ENCODE assay signal across 9 mouse cellular contexts in the genomic region with DNA sequence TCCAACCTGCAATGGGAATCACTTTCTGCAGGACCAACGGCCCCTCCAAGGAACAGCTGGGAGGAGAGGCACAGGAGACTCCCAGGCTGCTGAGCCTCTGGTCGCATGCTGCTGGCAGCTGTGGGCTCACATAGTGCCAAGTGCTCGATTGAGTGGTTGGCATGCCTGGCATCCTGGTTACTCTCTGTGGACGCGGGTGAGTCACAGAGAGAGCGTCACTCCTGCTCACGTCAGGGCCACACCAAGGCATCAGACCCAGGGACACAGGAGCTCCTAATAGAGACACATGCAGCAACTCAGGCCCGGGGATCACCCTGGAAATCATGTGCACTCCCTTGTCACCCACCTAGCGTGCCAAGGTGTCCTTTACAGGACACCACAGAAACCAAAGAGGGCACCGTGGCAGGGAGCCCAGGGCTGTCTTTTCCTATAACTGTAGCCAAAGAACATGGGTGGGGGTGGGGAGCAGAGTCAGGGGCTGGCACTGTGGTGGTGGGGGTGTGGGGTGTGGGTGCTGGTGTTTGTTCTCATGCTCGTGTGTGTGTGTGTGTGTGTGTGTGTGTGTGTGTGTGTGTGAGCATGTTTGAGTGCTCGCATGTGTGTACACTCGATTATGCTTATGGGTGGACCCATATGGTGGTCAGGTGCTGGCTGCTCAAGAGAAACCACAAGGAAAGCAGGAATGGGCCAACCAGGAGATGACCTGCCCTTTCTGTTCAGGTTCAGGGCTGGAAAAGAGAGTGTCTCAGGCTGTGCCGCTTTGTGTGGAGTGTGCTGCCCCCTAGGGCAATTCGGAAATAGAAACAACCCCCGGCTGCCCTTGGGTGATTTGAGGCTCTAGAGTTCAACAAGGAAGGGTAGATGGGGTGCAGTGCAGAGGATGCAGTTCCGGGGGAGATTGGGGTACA.
DNase-seq lines count a peak whose midpoint lies in the region; ATAC-seq lines count a peak whose summit lies in the region.
"Had no signal": no experiment of that assay in that cellular context is flagged by ENCODE, and none has a peak within 500 bp of the region (broad histone marks: within the 10 kb centered on the region; RNA-seq: fewer than 3 reads in every experiment).

No protein-coding gene starts in this region.

- H3K9ac ChIP-seq in lung, embryonic 16.5 days (ENCODE audit: low read length), result no peak overlapping the region

- no peak overlapping the region for H3K4me2 ChIP-seq in lung, embryonic 16.5 days (ENCODE audit: low read depth, low read length)

- H3K36me3 ChIP-seq in heart, embryonic 10.5 days, result no peaks in the 10 kb centered on the region
- H3K36me3 ChIP-seq in lung, embryonic 16.5 days (ENCODE audit: control insufficient read depth, insufficient read depth, low read length), result no peaks in the 10 kb centered on the region

- 68% methylated on average over 17 of the region's 17 CpGs for WGBS in heart, embryonic 10.5 days
- WGBS in lung, embryonic 16.5 days, result 57% methylated on average over 17 of the region's 17 CpGs

- peaks cover 28% of the 10 kb centered on the region for H3K4me1 ChIP-seq in heart, embryonic 10.5 days
- no peaks in the 10 kb centered on the region; the same call in 1 of the 2 replicates for H3K4me1 ChIP-seq in lung, embryonic 16.5 days (replicated peaks; ENCODE audit: control insufficient read depth, insufficient read depth, low read length)

- H3K27ac ChIP-seq in heart, embryonic 10.5 days, result peak overlapping the region; percentile 69
- H3K27ac ChIP-seq in lung, embryonic 16.5 days (ENCODE audit: low read length), result no peak overlapping the region

- H3K4me3 ChIP-seq in heart, embryonic 10.5 days, result no peak overlapping the region
- H3K4me3 ChIP-seq in lung, embryonic 16.5 days (ENCODE audit: low read length), result no peak overlapping the region
- H3K4me3 ChIP-seq: erythroblast, embryonic 14.5 days had no signal

- peak; percentile 43 for ATAC-seq in lung, embryonic 16.5 days (ENCODE audit: low read depth)
- ATAC-seq in neutrophil, adult 5-6 weeks (ENCODE audit: extremely low read depth, insufficient number of reproducible peaks, low FRiP score, poor library complexity, severe bottlenecking), result peak; percentile 73

- H3K27me3 ChIP-seq in heart, embryonic 10.5 days (ENCODE audit: insufficient read depth, poor library complexity, severe bottlenecking), result no peaks in the 10 kb centered on the region
- no peaks in the 10 kb centered on the region for H3K27me3 ChIP-seq in lung, embryonic 16.5 days (ENCODE audit: control insufficient read depth, insufficient read depth, low read depth, low read length)

- H3K9me3 ChIP-seq in heart, embryonic 10.5 days, result no peaks in the 10 kb centered on the region
- no peaks in the 10 kb centered on the region for H3K9me3 ChIP-seq in lung, embryonic 16.5 days (ENCODE audit: control insufficient read depth, low read length)

- peak; percentile 74 to 78 for DNase-seq in B cell, adult 2 months
- peak; percentile 61 to 63 for DNase-seq in adrenal gland, adult 18-20 months (ENCODE audit: low spot score in 2 of 2)
- peak; percentile 45 for DNase-seq in embryo, embryonic 9.5 days (ENCODE audit: extremely low spot score)
- DNase-seq in heart, embryonic 10.5 days (ENCODE audit: low spot score), result peak; percentile 83
- DNase-seq in kidney, adult 9 months, result peak; percentile 60
- no peak for DNase-seq in T-cell, adult 2 months (ENCODE audit: low spot score)
